Mouse (Mus musculus): ENCODE measurements at regions not wholly inside any gene's neighbourhood (a gene's known extent, or its start where the extent isn't known, plus 50 kb on each side); places are given as distances from the start of the nearest gene placed in this dataset.

DNA sequence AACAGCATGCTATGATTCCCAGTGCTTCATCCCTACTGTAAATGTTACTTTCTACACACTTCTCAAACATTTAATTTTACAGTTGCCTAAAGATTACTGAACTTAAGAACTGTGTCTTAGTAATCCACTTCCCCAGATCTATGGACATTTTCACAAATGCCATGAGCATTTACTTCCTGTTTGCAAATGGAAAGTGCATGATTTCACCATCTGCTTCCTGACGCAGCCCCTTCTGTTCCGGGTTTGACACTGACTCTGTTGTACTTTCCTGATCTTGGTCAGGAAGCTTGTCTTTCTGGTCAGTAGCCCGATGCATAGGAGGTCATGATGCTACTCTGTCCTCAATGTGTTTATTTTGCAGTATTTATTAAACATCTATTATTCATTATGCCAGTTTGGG, 493.5 kb downstream of the Htr1b start:
- Histone ChIP-seq H3K4me3 (no peak overlapping the region), H3K4me1 (no peaks in the 10 kb centered on the region), H3K9me3 (replicated peaks) (no peaks in the 10 kb centered on the region), H3K9ac (no peak overlapping the region), H3K4me2 (no peak overlapping the region), H3K36me3 (ENCODE audit: poor library complexity, severe bottlenecking) (no peaks in the 10 kb centered on the region), H3K27ac (no peak overlapping the region), H3K27me3 (no peaks in the 10 kb centered on the region)
- no peak for ATAC-seq
- 88% methylated on average over 3 of the region's 3 CpGs for WGBS

DNA sequence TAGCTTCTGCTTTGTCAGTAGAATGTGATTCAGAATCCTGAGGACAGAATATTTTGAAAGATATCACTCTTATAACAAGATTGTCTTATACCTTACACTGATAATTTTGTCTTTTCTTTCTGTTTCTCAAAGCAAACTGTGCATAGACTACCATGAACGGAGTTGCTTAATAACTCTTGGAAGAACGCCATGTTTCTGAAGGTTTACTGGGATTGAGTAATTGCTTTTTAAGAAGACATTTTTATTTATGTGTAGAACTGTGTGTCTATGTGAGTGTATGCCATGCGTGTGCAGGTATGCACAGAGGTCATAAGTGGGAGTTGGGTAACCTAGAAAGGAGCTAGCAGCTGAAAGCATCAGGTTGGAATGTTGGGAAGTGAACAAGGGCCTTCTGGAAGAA, 497.3 kb downstream of the Htr1b start:
- Histone ChIP-seq H3K27ac (no peak overlapping the region), H3K27me3 (no peaks in the 10 kb centered on the region), H3K36me3 (ENCODE audit: poor library complexity, severe bottlenecking) (no peaks in the 10 kb centered on the region), H3K4me1 (no peaks in the 10 kb centered on the region), H3K9ac (no peak overlapping the region), H3K9me3 (replicated peaks) (no peaks in the 10 kb centered on the region), H3K4me3 (no peak overlapping the region), H3K4me2 (no peak overlapping the region)
- no peak for ATAC-seq
- WGBS: 90% methylated on average over 3 of the region's 3 CpGs

DNA sequence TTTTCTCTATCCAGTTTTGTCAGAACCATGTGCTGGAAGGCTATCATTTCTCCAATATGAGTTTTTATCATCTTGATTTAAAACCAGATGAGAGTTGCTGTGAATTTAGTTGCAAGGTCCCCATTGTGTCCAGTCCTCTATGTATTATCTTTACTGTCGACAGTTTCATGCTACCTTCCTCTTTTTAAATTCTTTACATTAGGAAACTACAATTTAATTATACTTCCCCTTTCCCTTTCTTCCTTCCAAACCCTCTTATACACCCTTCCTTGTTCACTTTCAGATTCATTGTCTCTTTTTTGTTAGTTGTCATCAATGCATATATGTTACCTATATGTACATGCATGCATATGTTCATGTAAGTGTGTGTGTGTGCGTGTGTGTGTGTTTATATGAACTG, 520.6 kb downstream of the Htr1b start:
- H3K9me3 ChIP-seq (replicated peaks): no peaks in the 10 kb centered on the region
- no peaks in the 10 kb centered on the region for H3K4me1 ChIP-seq
- 93% methylated on average over 2 of the region's 2 CpGs for WGBS
- H3K27ac ChIP-seq: no peak overlapping the region
- no peak overlapping the region for H3K4me2 ChIP-seq
- no peaks in the 10 kb centered on the region for H3K27me3 ChIP-seq
- no peak for ATAC-seq
- no peak overlapping the region for H3K9ac ChIP-seq
- no peaks in the 10 kb centered on the region for H3K36me3 ChIP-seq (ENCODE audit: poor library complexity, severe bottlenecking)
- H3K4me3 ChIP-seq: no peak overlapping the region

DNA sequence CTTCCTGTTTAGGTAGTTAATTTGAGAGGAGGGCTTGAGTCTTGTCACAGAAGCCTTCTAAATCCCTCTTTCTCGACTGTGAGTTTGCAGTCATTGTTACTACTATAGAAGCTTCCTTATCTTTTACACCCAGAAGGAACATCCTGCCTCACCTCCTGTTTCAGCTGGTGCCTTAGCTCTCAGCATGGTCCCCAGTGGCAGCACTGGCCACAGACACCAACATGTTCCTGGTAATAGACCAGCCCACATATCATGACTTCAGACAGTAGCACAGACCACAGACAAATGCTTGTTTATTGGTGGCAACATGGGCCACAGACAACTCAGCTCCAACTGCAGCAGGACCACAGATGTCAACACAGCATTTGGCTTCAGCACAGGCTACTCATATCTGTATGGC, 560.4 kb downstream of the Htr1b start:
- no peak overlapping the region for H3K4me3 ChIP-seq
- 90% methylated on average over 1 of the region's 1 CpGs for WGBS
- no peak for ATAC-seq
- no peaks in the 10 kb centered on the region for H3K9me3 ChIP-seq (replicated peaks)
- H3K36me3 ChIP-seq (ENCODE audit: poor library complexity, severe bottlenecking): no peaks in the 10 kb centered on the region
- H3K9ac ChIP-seq: no peak overlapping the region
- no peak overlapping the region for H3K27ac ChIP-seq
- no peaks in the 10 kb centered on the region for H3K27me3 ChIP-seq
- H3K4me1 ChIP-seq: no peaks in the 10 kb centered on the region
- H3K4me2 ChIP-seq: no peak overlapping the region

DNA sequence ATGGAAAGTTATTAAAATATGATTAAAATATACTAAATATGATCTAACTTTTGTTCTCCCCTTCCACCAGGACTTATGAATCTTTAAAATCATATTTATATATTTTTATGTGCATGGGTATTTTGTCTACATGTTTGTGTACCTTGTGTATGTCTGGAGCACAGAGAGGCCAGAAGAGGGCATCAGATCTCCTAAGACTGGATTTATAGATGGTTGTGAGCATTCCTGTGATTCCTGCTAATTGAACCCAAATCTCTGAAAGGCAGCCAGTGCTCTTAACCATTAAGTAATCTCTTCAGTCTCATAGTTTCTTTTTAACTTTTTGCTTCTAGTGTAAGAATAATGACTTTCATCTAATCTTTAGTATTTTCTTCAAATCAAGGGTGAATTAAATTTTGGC, 577.2 kb upstream of the Impg1 start:
- no peak overlapping the region for H3K4me3 ChIP-seq
- no peaks in the 10 kb centered on the region for H3K9me3 ChIP-seq (replicated peaks)
- no peak overlapping the region for H3K4me2 ChIP-seq
- no peaks in the 10 kb centered on the region for H3K36me3 ChIP-seq (ENCODE audit: poor library complexity, severe bottlenecking)
- H3K27me3 ChIP-seq: no peaks in the 10 kb centered on the region
- ATAC-seq: no peak
- no peak overlapping the region for H3K9ac ChIP-seq
- no peaks in the 10 kb centered on the region for H3K4me1 ChIP-seq
- no peak overlapping the region for H3K27ac ChIP-seq

DNA sequence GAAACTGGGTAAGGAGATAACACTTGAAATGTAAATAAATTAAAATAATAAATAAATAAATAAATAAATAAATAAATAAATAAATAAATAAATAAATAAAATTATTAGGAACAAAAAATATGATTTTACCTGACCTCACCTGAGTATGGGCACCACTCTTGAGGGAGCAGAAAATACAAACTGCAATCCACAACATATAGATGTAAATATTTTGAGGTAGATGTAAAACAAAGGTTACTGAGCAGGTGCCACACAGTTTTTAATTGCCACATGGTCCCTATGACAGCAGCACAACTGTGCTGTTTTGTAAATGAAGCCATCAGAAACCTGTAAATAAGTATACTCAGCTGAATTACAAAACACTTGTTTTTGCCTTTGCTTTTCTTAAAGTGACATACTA, 576.7 kb upstream of the Impg1 start:
- ATAC-seq: peak; percentile 53; the same call in 1 of the 2 replicates
- no peak overlapping the region for H3K9ac ChIP-seq
- H3K9me3 ChIP-seq (replicated peaks): no peaks in the 10 kb centered on the region

More for the DNA sequence above, 576.7 kb upstream of the Impg1 start:
- no peaks in the 10 kb centered on the region for H3K4me1 ChIP-seq
- no peak overlapping the region for H3K4me3 ChIP-seq
- H3K4me2 ChIP-seq: no peak overlapping the region
- H3K36me3 ChIP-seq (ENCODE audit: poor library complexity, severe bottlenecking): no peaks in the 10 kb centered on the region
- H3K27me3 ChIP-seq: no peaks in the 10 kb centered on the region
- no peak overlapping the region for H3K27ac ChIP-seq
